9 mouse cellular contexts compared by ENCODE assay signal in genomic region chr11:97408171-97408570, GRCm38 (mm10). TPM values are rescaled to one million over a fixed set of nuclear protein-coding genes. Genes with fewer than 3 reads are reported as not detected.
DNase-seq lines count a peak whose midpoint lies in the region; ATAC-seq and TF ChIP-seq lines count a peak whose summit lies in the region.
"Had no signal": no experiment of that assay in that cellular context is flagged by ENCODE, and none has a peak within 500 bp of the region (broad histone marks: within the 10 kb centered on the region; RNA-seq: fewer than 3 reads in every experiment).

No protein-coding gene starts in this region.

- DNase-seq in hindbrain, embryonic 10.5 days (ENCODE audit: low spot score) = peak; percentile 79
- DNase-seq in Patski (ENCODE audit: low read depth, low spot score) = no peak
- peak; percentile 87 to 93 for DNase-seq in cerebellum, postnatal 14 days
- peak; percentile 80 for DNase-seq in left cerebral cortex, postnatal 4 days
- DNase-seq in neural tube, embryonic 11.5 days (ENCODE audit: low spot score) = peak; percentile 78
- DNase-seq in testis, postnatal 14 days (ENCODE audit: low spot score) = peak; percentile 61

- ATAC-seq in hindbrain, embryonic 12.5 days (ENCODE audit: low FRiP score) = no peak
- no peak for ATAC-seq in Patski
- no peak for ATAC-seq in heart, embryonic 14.5 days (ENCODE audit: insufficient number of reproducible peaks, insufficient read depth, low FRiP score, low read depth)
- ATAC-seq in neural tube, embryonic 11.5 days (ENCODE audit: insufficient read depth, low FRiP score, low TSS enrichment) = no peak

- intact Hi-C loops in left cerebral cortex, postnatal 4 days (cut with DNase I) = loop anchor here (5.0 kb wide), 1 partner anchor 59 kb away; no protein-coding TSS in a partner anchor

- peaks cover 59% of the 10 kb centered on the region for H3K4me1 ChIP-seq in hindbrain, embryonic 10.5 days (replicated peaks)
- peaks cover 51% of the 10 kb centered on the region for H3K4me1 ChIP-seq in hindbrain, embryonic 12.5 days
- peaks cover 41 to 44% of the 10 kb centered on the region in 2 experiments for H3K4me1 ChIP-seq in heart, embryonic 14.5 days (ENCODE audit: control insufficient read depth in 2 of 2, insufficient read depth in 2 of 2, low read length in 2 of 2)
- H3K4me1 ChIP-seq in neural tube, embryonic 11.5 days (ENCODE audit: control insufficient read depth, insufficient read depth, low read length) = peaks cover 16% of the 10 kb centered on the region

- H3K27me3 ChIP-seq in hindbrain, embryonic 10.5 days (ENCODE audit: insufficient read depth, poor library complexity, severe bottlenecking) = peaks cover 60% of the 10 kb centered on the region
- H3K27me3 ChIP-seq in hindbrain, embryonic 12.5 days = peaks cover 30% of the 10 kb centered on the region
- H3K27me3 ChIP-seq in Patski = no peaks in the 10 kb centered on the region
- no peaks in the 10 kb centered on the region for H3K27me3 ChIP-seq in heart, embryonic 14.5 days (ENCODE audit: control insufficient read depth, insufficient read depth, low read length)
- peaks cover 9% of the 10 kb centered on the region for H3K27me3 ChIP-seq in neural tube, embryonic 11.5 days (ENCODE audit: control insufficient read depth, insufficient read depth, low read length)
- H3K27me3 ChIP-seq: limb, embryonic 15.5 days had no signal

- CTCF ChIA-PET in Patski (lab: Charles Lee) = interaction anchor here (0.8 to 4.6 kb wide), 15 partner anchors 10 to 168 kb away, joined by 3 to 54 read pairs (median 4); partner anchors contain the start of gene Srcin1

- TF ChIP-seq CTCF in Patski (IDR thresholded peaks at IDR 0.05) = peak; percentile 88

- no peaks in the 10 kb centered on the region for H3K36me3 ChIP-seq in hindbrain, embryonic 10.5 days
- no peaks in the 10 kb centered on the region for H3K36me3 ChIP-seq in hindbrain, embryonic 12.5 days
- no peaks in the 10 kb centered on the region for H3K36me3 ChIP-seq in heart, embryonic 14.5 days (ENCODE audit: control insufficient read depth, insufficient read depth, low read length)
- no peaks in the 10 kb centered on the region for H3K36me3 ChIP-seq in neural tube, embryonic 11.5 days (ENCODE audit: control insufficient read depth, insufficient read depth, low read length)
- H3K36me3 ChIP-seq: limb, embryonic 15.5 days had no signal

- H3K4me2 ChIP-seq in hindbrain, embryonic 12.5 days (replicated peaks) = no peak overlapping the region
- H3K4me2 ChIP-seq in heart, embryonic 14.5 days (ENCODE audit: low read length) = no peak overlapping the region
- no peak overlapping the region for H3K4me2 ChIP-seq in neural tube, embryonic 11.5 days (ENCODE audit: low read depth)
- H3K4me2 ChIP-seq: limb, embryonic 15.5 days had no signal

- H3K9me3 ChIP-seq in hindbrain, embryonic 10.5 days = no peaks in the 10 kb centered on the region
- no peaks in the 10 kb centered on the region for H3K9me3 ChIP-seq in hindbrain, embryonic 12.5 days (replicated peaks)
- H3K9me3 ChIP-seq in heart, embryonic 14.5 days (ENCODE audit: control insufficient read depth, low read length) = no peaks in the 10 kb centered on the region
- no peaks in the 10 kb centered on the region for H3K9me3 ChIP-seq in neural tube, embryonic 11.5 days (ENCODE audit: control insufficient read depth, low read length)
- H3K9me3 ChIP-seq: limb, embryonic 15.5 days had no signal

- no peak overlapping the region for H3K9ac ChIP-seq in hindbrain, embryonic 12.5 days
- peak overlapping the region; percentile 58; the same call in 1 of the 2 replicates for H3K9ac ChIP-seq in heart, embryonic 14.5 days (ENCODE audit: low read length)
- H3K9ac ChIP-seq in neural tube, embryonic 11.5 days (ENCODE audit: low read length) = no peak overlapping the region
- H3K9ac ChIP-seq: limb, embryonic 15.5 days had no signal

- in situ Hi-C loops in Patski (cut with MboI; ENCODE audit: low pct_unique_long_range_greater_than_20kb) = no loop called here

- no peak overlapping the region for H3K4me3 ChIP-seq in hindbrain, embryonic 10.5 days
- no peak overlapping the region for H3K4me3 ChIP-seq in hindbrain, embryonic 12.5 days
- no peak overlapping the region for H3K4me3 ChIP-seq in heart, embryonic 14.5 days (ENCODE audit: control insufficient read depth in 1 of 2, insufficient read depth in 1 of 2, low read depth in 1 of 2, low read length in 2 of 2)
- H3K4me3 ChIP-seq in neural tube, embryonic 11.5 days (ENCODE audit: low read depth, low read length) = no peak overlapping the region
- H3K4me3 ChIP-seq: limb, embryonic 15.5 days had no signal

- no peak overlapping the region for H3K27ac ChIP-seq in hindbrain, embryonic 10.5 days
- H3K27ac ChIP-seq in hindbrain, embryonic 12.5 days = no peak overlapping the region
- H3K27ac ChIP-seq in heart, embryonic 14.5 days (replicated peaks in 1 of 2; ENCODE audit: control insufficient read depth in 1 of 2, insufficient read depth in 1 of 2, low read depth in 2 of 2, low read length in 2 of 2) = no peak overlapping the region
- no peak overlapping the region for H3K27ac ChIP-seq in neural tube, embryonic 11.5 days (ENCODE audit: low read depth, low read length)
- H3K27ac ChIP-seq: limb, embryonic 15.5 days had no signal

- 2% methylated on average over 6 of the region's 6 CpGs for WGBS in hindbrain, embryonic 10.5 days
- WGBS in hindbrain, embryonic 12.5 days = 4% methylated on average over 6 of the region's 6 CpGs
- WGBS in heart, embryonic 14.5 days = 3% methylated on average over 6 of the region's 6 CpGs
- 3% methylated on average over 6 of the region's 6 CpGs for WGBS in neural tube, embryonic 11.5 days

- POLR2A ChIA-PET in Patski (lab: Charles Lee) = interaction anchor here (0.9 to 1.9 kb wide), 2 partner anchors 60 to 129 kb away, joined by 3 to 9 read pairs; no protein-coding TSS in a partner anchor

RNA-seq across cellular contexts. Expression of gene Arhgap23, which starts 7.2 kb away (rescaled TPM):
- 2.7 and 4.0 TPM in 2 replicates for polyA plus RNA-seq in hindbrain, embryonic 10.5 days (2016; fragmentation: Nextera tagmentation; extraction: Ambion mirVana)
- polyA plus RNA-seq in hindbrain, embryonic 12.5 days (2016; fragmentation: Nextera tagmentation; extraction: Ambion mirVana) = 9.3 and 10.0 TPM in 2 replicates
- polyA plus RNA-seq in Patski (2021) = 16.0 TPM
- 7.1 and 8.4 TPM in 2 replicates for polyA plus RNA-seq in heart, embryonic 14.5 days (2014; fragmentation: Nextera tagmentation; extraction: Ambion mirVana)
- total RNA-seq in left cerebral cortex, postnatal 4 days (2021) = 100 to 1,000 TPM; 107 to 111 TPM
- polyA plus RNA-seq in neural tube, embryonic 11.5 days (2014; fragmentation: Nextera tagmentation; extraction: Ambion mirVana) = 4.1 and 5.2 TPM in 2 replicates

RNA-seq across cellular contexts. Expression of gene Socs7, which starts 45.8 kb away (rescaled TPM):
- polyA plus RNA-seq in hindbrain, embryonic 10.5 days (2016; fragmentation: Nextera tagmentation; extraction: Ambion mirVana) = 3.9 and 4.6 TPM in 2 replicates
- polyA plus RNA-seq in hindbrain, embryonic 12.5 days (2016; fragmentation: Nextera tagmentation; extraction: Ambion mirVana) = 7.0 and 9.1 TPM in 2 replicates
- polyA plus RNA-seq in Patski (2021) = 21.7 TPM
- 2.2 and 3.6 TPM in 2 replicates for polyA plus RNA-seq in heart, embryonic 14.5 days (2014; fragmentation: Nextera tagmentation; extraction: Ambion mirVana)
- 10 to 100 TPM; 70.6 to 71.8 TPM for total RNA-seq in left cerebral cortex, postnatal 4 days (2021)
- 3.1 and 3.2 TPM in 2 replicates for polyA plus RNA-seq in neural tube, embryonic 11.5 days (2014; fragmentation: Nextera tagmentation; extraction: Ambion mirVana)

RNA-seq across cellular contexts. Expression of gene Gpr179, which starts 56.3 kb away (rescaled TPM):
- 0.07 and 0.09 TPM in 2 replicates for polyA plus RNA-seq in hindbrain, embryonic 10.5 days (2016; fragmentation: Nextera tagmentation; extraction: Ambion mirVana)
- polyA plus RNA-seq in hindbrain, embryonic 12.5 days (2016; fragmentation: Nextera tagmentation; extraction: Ambion mirVana) = 0.17 and 0.22 TPM in 2 replicates
- polyA plus RNA-seq in Patski (2021) = 0.09 TPM
- 0.05 TPM in 2 replicates for polyA plus RNA-seq in heart, embryonic 14.5 days (2014; fragmentation: Nextera tagmentation; extraction: Ambion mirVana)
- under 1 TPM; 0.10 to 0.24 TPM for total RNA-seq in left cerebral cortex, postnatal 4 days (2021)
- 0.04 and 0.08 TPM in 2 replicates for polyA plus RNA-seq in neural tube, embryonic 11.5 days (2014; fragmentation: Nextera tagmentation; extraction: Ambion mirVana)
